Mouse (Mus musculus) kidney, postnatal 14 days (tissue): Measurements from ENCODE around the gene Tbc1d8.

Experiments used
- DNase-seq: peaks from one replicate; pipeline ENCODE4 v3.0.0; 2022; ENCODE audit warnings: mixed read lengths

Gene Tbc1d8

GRCm38 (mm10) chr1:39445303-39446050 lies 33.1 kb downstream of the Tbc1d8 start:
- no peak for DNase-seq

GRCm38 (mm10) chr1:39443764-39444163 lies 34.8 kb downstream of the Tbc1d8 start:
- DNase-seq: no peak

- DNase-seq: no peak
Measured at GRCm38 (mm10) chr1:39441686-39442085, 36.9 kb downstream of the Tbc1d8 start.

- no peak for DNase-seq
Measured at GRCm38 (mm10) chr1:39439661-39440548, 38.6 kb downstream of the Tbc1d8 start.

- no peak for DNase-seq
Measured at GRCm38 (mm10) chr1:39438629-39439028, 39.9 kb downstream of the Tbc1d8 start.

- no peak for DNase-seq
Measured at GRCm38 (mm10) chr1:39434264-39434663, 44.3 kb downstream of the Tbc1d8 start.

- no peak for DNase-seq
Measured at GRCm38 (mm10) chr1:39430020-39430419, 48.5 kb downstream of the Tbc1d8 start.

- DNase-seq: no peak
Measured at GRCm38 (mm10) chr1:39429015-39429414, 49.5 kb downstream of the Tbc1d8 start.

- DNase-seq: no peak
Measured at GRCm38 (mm10) chr1:39428280-39428679, 50.3 kb downstream of the Tbc1d8 start.

- no peak for DNase-seq
Measured at GRCm38 (mm10) chr1:39425497-39425896, 53.1 kb downstream of the Tbc1d8 start.

GRCm38 (mm10) chr1:39420987-39421386 lies 57.6 kb downstream of the Tbc1d8 start:
- no peak for DNase-seq

- no peak for DNase-seq
Measured at GRCm38 (mm10) chr1:39418852-39419251, 59.7 kb downstream of the Tbc1d8 start.

- peak; percentile 50 for DNase-seq
Measured at GRCm38 (mm10) chr1:39417817-39418216, 60.7 kb downstream of the Tbc1d8 start.

GRCm38 (mm10) chr1:39410085-39410821 lies 68.3 kb downstream of the Tbc1d8 start:
- peak; percentile 53 for DNase-seq

GRCm38 (mm10) chr1:39408668-39409067 lies 69.9 kb downstream of the Tbc1d8 start:
- no peak for DNase-seq

GRCm38 (mm10) chr1:39408123-39408522 lies 70.4 kb downstream of the Tbc1d8 start:
- peak; percentile 26 for DNase-seq

GRCm38 (mm10) chr1:39407108-39407507 lies 71.4 kb downstream of the Tbc1d8 start:
- peak; percentile 11 for DNase-seq

- no peak for DNase-seq
Measured at GRCm38 (mm10) chr1:39400173-39400572, 78.4 kb downstream of the Tbc1d8 start.

- DNase-seq: no peak
Measured at GRCm38 (mm10) chr1:39399228-39399627, 79.3 kb downstream of the Tbc1d8 start.

- DNase-seq: no peak
Measured at GRCm38 (mm10) chr1:39398284-39398683, 80.3 kb downstream of the Tbc1d8 start.

GRCm38 (mm10) chr1:39396347-39396746 lies 82.2 kb downstream of the Tbc1d8 start:
- peak; percentile 18 for DNase-seq

GRCm38 (mm10) chr1:39394650-39395049 lies 83.9 kb downstream of the Tbc1d8 start:
- no peak for DNase-seq

- DNase-seq: peak; percentile 66
Measured at GRCm38 (mm10) chr1:39394096-39394495, 84.5 kb downstream of the Tbc1d8 start.
